Mouse (Mus musculus): ENCODE measurements around the gene Mrpl37.

GRCm38 (mm10) chr4:107075456-107075855, 8.8 kb upstream of the Mrpl37 start:
- TF ChIP-seq FLI1 (IDR thresholded peaks at IDR 0.05; ENCODE audit: low read length) (no peak), GATA1 (IDR thresholded peaks at IDR 0.05; ENCODE audit: borderline replicate concordance, low read length) (no peak)

All from megakaryocyte, embryonic 14.5 days (primary cell).